Mouse (Mus musculus) forebrain, embryonic 16.5 days (tissue): ENCODE measurements around the gene Aff1. TPM values are rescaled to one million over a fixed set of nuclear protein-coding genes. Genes with fewer than 3 reads are reported as not detected.

Experiments
- ATAC-seq: fragments of 200-750 bp; cut with Nextera tagmentation; 2 replicates; pipeline ENCODE4 v1.8.0; 2017; ENCODE audit warnings: mild to moderate bottlenecking, moderate library complexity
- H3K27ac ChIP-seq: fragments of 300-500 bp; sonication (generic); 2 replicates; pipeline ENCODE4 v1.5.1; 2014; ENCODE audit warnings: low read length, control low read depth
- H3K27me3 ChIP-seq: fragments of 300-500 bp; sonication (generic); replicated peaks from 2 replicates; pipeline ENCODE4 v1.6.1; 2014; ENCODE audit warnings: low read length; ENCODE audit not compliant: control insufficient read depth, insufficient read depth
- H3K36me3 ChIP-seq: fragments of 300-500 bp; sonication (generic); 2 replicates; pipeline ENCODE4 v1.6.1; 2014; ENCODE audit not compliant: control insufficient read depth, insufficient read depth
- H3K4me1 ChIP-seq: fragments of 300-500 bp; sonication (generic); replicated peaks from 2 replicates; pipeline ENCODE4 v1.6.1; 2014; ENCODE audit warnings: low read length; ENCODE audit not compliant: control insufficient read depth, insufficient read depth
- H3K4me2 ChIP-seq: fragments of 300-500 bp; sonication (generic); 2 replicates; pipeline ENCODE4 v1.6.1; 2014; ENCODE audit warnings: mild to moderate bottlenecking, low read length, control low read depth
- H3K4me3 ChIP-seq: fragments of 300-500 bp; sonication (generic); replicated peaks from 2 replicates; pipeline ENCODE4 v1.5.1; 2014; ENCODE audit warnings: mild to moderate bottlenecking, low read length, control low read depth
- H3K9ac ChIP-seq: fragments of 300-500 bp; sonication (generic); replicated peaks from 2 replicates; pipeline ENCODE4 v1.6.1; 2014; ENCODE audit warnings: low read depth, low read length, control low read depth
- H3K9me3 ChIP-seq: fragments of 300-500 bp; sonication (generic); 2 replicates; pipeline ENCODE4 v1.6.1; 2016; ENCODE audit warnings: low read length; ENCODE audit not compliant: control insufficient read depth
- WGBS: fragments of 180-500 bp; shearing (Covaris S2); extraction: QIAGEN DNeasy Blood & Tissue Kit; methylation state at CpG from one replicate; pipeline ENCODE4 v1.1.7; 2014; 5-methylcytosine and 5-hydroxymethylcytosine counted together
- polyA plus RNA-seq: library from polyadenylated mRNA; unstranded; fragments of >200 nt; fragmentation: Nextera tagmentation; extraction: Ambion mirVana; gene quantifications from 2 replicates; pipeline ENCODE4 v1.2.1, GENCODE M21; 2015

The Aff1 gene
- polyA plus RNA-seq, 1 experiment from 2014 or later: 1.5 TPM

DNA sequence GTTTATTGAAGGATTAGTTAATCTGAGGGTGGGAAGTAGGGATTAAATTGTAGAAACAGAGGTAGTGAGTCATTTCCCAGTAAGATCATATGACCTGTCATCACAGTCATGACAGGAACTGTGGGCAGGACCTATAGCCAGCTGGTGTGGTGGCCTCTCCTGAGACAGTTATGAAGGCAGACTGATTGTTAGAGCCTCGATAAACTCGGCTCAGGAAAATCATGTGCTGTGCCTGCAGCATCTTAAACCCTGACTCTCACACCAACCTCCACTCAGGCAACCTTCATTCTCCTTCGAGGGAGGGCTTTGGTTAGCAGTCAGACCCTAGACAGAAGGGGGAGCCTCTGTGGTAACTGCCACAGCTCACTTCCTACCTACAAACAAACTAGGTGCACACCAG is 27.7 kb downstream of the Aff1 start:
- Histone ChIP-seq H3K27ac (no peak overlapping the region), H3K9ac (no peak overlapping the region), H3K27me3 (no peaks in the 10 kb centered on the region), H3K4me2 (no peak overlapping the region), H3K9me3 (no peaks in the 10 kb centered on the region), H3K36me3 (no peaks in the 10 kb centered on the region), H3K4me3 (no peak overlapping the region), H3K4me1 (no peaks in the 10 kb centered on the region)
- ATAC-seq: no peak
- 58% methylated on average over 3 of the region's 3 CpGs for WGBS

DNA sequence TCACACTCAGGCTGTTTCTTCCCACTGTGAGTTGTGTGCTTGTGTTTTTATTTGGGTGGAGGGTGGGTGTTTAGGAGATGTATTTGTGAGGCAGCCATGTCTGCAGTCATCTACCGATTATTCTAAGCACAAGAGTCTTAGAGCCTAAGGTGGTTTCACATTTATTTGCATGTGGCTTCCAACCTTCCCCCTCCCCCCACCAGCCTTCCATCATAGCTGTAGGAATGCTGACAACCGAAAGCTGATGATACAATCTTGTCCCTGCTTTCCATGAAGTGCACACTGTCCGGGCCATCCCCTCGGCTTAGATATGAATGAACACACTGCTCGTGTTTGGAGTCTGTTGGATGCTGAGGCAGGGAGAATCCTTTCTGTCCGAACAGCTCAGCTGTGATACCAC is 28.8 kb downstream of the Aff1 start:
- ATAC-seq: no peak
- no peak overlapping the region for H3K27ac ChIP-seq
- H3K9ac ChIP-seq: no peak overlapping the region
- H3K9me3 ChIP-seq: no peaks in the 10 kb centered on the region
- no peak overlapping the region for H3K4me3 ChIP-seq
- no peaks in the 10 kb centered on the region for H3K36me3 ChIP-seq
- H3K27me3 ChIP-seq: no peaks in the 10 kb centered on the region
- no peak overlapping the region for H3K4me2 ChIP-seq
- H3K4me1 ChIP-seq: no peaks in the 10 kb centered on the region
- WGBS: 87% methylated on average over 6 of the region's 6 CpGs

- 78% methylated on average over 4 of the region's 4 CpGs for WGBS
- Histone ChIP-seq H3K4me3 (no peak overlapping the region), H3K9me3 (no peaks in the 10 kb centered on the region), H3K9ac (no peak overlapping the region), H3K36me3 (no peaks in the 10 kb centered on the region), H3K27me3 (no peaks in the 10 kb centered on the region), H3K4me1 (no peaks in the 10 kb centered on the region), H3K27ac (no peak overlapping the region), H3K4me2 (no peak overlapping the region)
- no peak for ATAC-seq
Observed at GRCm38 (mm10) chr5:103721490-103721889, 29.3 kb downstream of the Aff1 start.

DNA sequence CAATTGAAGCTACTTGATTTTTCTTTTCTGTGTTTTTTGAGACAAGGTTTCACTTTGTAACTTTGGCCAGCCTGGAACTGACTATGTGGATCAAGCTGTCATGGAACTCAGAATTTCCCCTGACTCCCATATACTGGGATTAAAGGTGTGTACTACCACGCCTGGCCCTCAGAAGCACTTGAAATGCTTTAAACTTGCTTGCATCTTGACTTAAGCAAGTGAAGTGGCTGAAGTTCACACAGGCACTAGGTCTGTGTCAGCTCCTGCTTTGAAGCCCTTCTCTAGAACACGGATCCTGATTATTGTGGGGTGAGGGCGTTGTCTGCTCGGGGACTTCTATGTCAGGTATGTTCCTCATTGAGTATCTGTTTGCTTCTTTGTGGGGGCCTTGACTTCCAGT is 30.5 kb downstream of the Aff1 start:
- H3K36me3 ChIP-seq: no peaks in the 10 kb centered on the region
- no peaks in the 10 kb centered on the region for H3K9me3 ChIP-seq
- H3K27me3 ChIP-seq: no peaks in the 10 kb centered on the region
- WGBS: 86% methylated on average over 4 of the region's 4 CpGs
- H3K4me1 ChIP-seq: no peaks in the 10 kb centered on the region
- no peak for ATAC-seq
- H3K9ac ChIP-seq: no peak overlapping the region
- H3K4me2 ChIP-seq: no peak overlapping the region
- H3K27ac ChIP-seq: no peak overlapping the region
- no peak overlapping the region for H3K4me3 ChIP-seq

GRCm38 (mm10) chr5:103724384-103724783 is 32.2 kb downstream of the Aff1 start:
- Histone ChIP-seq H3K27me3 (no peaks in the 10 kb centered on the region), H3K9me3 (no peaks in the 10 kb centered on the region), H3K4me1 (no peaks in the 10 kb centered on the region), H3K36me3 (no peaks in the 10 kb centered on the region), H3K4me3 (no peak overlapping the region), H3K9ac (no peak overlapping the region), H3K27ac (no peak overlapping the region), H3K4me2 (no peak overlapping the region)
- WGBS: 3% methylated on average over 6 of the region's 6 CpGs
- ATAC-seq: no peak

- no peak overlapping the region for H3K9ac ChIP-seq
- H3K27ac ChIP-seq: no peak overlapping the region
- WGBS: 10% methylated on average over 3 of the region's 3 CpGs
- no peaks in the 10 kb centered on the region for H3K4me1 ChIP-seq
- ATAC-seq: no peak
- H3K9me3 ChIP-seq: no peaks in the 10 kb centered on the region
- no peaks in the 10 kb centered on the region for H3K36me3 ChIP-seq
- H3K4me3 ChIP-seq: no peak overlapping the region
- no peak overlapping the region for H3K4me2 ChIP-seq
- no peaks in the 10 kb centered on the region for H3K27me3 ChIP-seq
Observed at GRCm38 (mm10) chr5:103724823-103725222, 32.6 kb downstream of the Aff1 start.

DNA sequence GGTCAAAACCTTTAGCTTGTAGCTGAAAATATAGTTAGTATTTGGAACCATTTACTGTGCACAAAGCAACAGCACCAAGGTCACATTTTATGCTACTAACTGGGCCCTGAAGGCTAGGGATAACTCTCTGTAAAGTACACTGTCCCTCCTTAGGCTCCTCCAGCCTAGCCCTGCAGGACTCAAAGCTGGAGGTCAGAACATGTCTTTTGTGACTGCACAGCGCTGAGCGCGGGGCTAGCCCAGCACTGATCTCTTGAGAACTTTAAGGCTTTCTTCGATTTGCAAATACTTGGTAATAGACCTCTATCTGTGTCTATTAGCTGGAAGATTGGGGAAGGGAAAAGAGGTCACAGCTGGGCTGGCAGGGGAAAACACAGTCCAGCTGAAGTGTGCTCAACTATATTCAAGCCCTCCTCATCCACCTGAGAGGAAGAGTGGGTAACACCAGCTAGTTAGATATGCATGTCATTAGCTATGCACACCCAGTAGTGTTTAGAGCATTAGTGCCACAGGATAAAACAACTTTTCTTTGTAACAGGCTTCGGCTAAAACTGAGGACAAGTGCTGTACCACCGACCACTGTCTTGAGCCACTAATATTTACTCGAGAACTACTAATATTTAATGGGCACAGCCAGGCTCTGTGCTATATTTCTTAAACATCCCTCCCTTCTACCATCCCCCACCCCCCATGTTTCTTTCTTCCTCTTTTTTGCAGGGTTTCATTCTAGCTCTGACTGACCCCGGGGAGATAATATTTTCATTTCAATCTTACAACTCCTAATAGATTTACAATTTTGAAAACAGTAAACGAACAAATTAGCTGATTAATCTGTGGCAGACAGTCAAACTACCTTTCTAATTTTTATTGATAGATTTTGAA is 33.3 kb downstream of the Aff1 start:
- Histone ChIP-seq H3K9ac (no peak overlapping the region), H3K4me3 (no peak overlapping the region), H3K27ac (no peak overlapping the region), H3K36me3 (no peaks in the 10 kb centered on the region), H3K27me3 (no peaks in the 10 kb centered on the region), H3K9me3 (no peaks in the 10 kb centered on the region), H3K4me2 (no peak overlapping the region), H3K4me1 (no peaks in the 10 kb centered on the region)
- WGBS: 48% methylated on average over 9 of the region's 9 CpGs
- ATAC-seq: no peak

GRCm38 (mm10) chr5:103726281-103726938 is 34.2 kb downstream of the Aff1 start:
- Histone ChIP-seq H3K36me3 (no peaks in the 10 kb centered on the region), H3K9ac (no peak overlapping the region), H3K27ac (no peak overlapping the region), H3K27me3 (no peaks in the 10 kb centered on the region), H3K4me3 (no peak overlapping the region), H3K4me1 (no peaks in the 10 kb centered on the region), H3K4me2 (no peak overlapping the region), H3K9me3 (no peaks in the 10 kb centered on the region)
- ATAC-seq: no peak
- WGBS: 56% methylated on average over 8 of the region's 8 CpGs

DNA sequence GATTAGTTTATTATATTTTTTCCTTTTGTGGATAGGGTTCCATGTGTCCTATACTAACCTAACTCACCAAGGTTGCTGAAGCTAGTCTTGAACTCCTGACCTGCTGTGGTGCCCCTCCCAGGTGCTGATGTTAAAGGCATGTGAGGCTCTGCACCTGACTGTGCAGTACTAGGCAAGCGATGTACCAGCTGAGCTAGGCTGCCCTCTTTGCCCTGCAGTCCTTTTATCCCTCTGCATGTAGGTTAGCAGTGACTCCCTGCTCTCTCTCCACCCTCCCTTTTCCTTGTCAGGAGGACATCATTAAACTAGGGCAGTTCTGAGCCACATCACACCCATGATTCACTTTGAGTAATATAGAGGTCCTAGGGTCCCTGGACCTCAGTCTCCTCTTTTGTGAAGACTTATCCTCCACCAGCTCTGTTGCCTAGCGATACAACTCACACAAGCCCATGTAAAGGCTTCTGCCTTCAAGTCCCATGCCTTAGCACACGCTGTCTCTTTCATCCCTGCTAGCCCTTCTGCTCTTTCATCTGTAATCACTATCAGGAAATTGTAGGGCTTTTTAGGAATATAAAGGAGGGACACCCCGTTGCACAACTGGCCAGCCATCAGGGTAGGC is 35.7 kb downstream of the Aff1 start:
- Histone ChIP-seq H3K27me3 (no peaks in the 10 kb centered on the region), H3K27ac (no peak overlapping the region), H3K4me2 (no peak overlapping the region), H3K36me3 (no peaks in the 10 kb centered on the region), H3K9me3 (no peaks in the 10 kb centered on the region), H3K4me1 (no peaks in the 10 kb centered on the region), H3K4me3 (no peak overlapping the region), H3K9ac (no peak overlapping the region)
- 76% methylated on average over 4 of the region's 4 CpGs for WGBS
- ATAC-seq: no peak
